Mouse (Mus musculus) spleen, adult 2 months (tissue): ENCODE data around the gene Olfr297.

Experiments used
- CTCF ChIP-seq: fragments of 200-500 bp; IDR thresholded peaks from 2 replicates; pipeline ENCODE4 v1.5.1; 2011; ENCODE audit warnings: mild to moderate bottlenecking, inconsistent platforms; ENCODE audit not compliant: insufficient read depth, insufficient read length, insufficient replicate concordance; ENCODE audit errors: extremely low read depth
- POLR2A ChIP-seq: fragments of 200-500 bp; IDR thresholded peaks from 2 replicates; pipeline ENCODE4 v1.6.1; 2011; ENCODE audit warnings: low read depth, low read length, inconsistent platforms

- no peak for TF ChIP-seq CTCF
- no peak for TF ChIP-seq POLR2A
Measured at GRCm38 (mm10) chr7:86492384-86492783, 27.4 kb upstream of the Olfr297 start, which contains the start of gene Olfr298.
